Mouse (Mus musculus): ENCODE measurements around the gene Fbxo40. TPM values are rescaled to one million over a fixed set of nuclear protein-coding genes. Genes with fewer than 3 reads are reported as not detected.

The Fbxo40 gene
- 100 to 1,000 TPM; 220 to 269 (median 244) TPM for total RNA-seq (2022)

DNA sequence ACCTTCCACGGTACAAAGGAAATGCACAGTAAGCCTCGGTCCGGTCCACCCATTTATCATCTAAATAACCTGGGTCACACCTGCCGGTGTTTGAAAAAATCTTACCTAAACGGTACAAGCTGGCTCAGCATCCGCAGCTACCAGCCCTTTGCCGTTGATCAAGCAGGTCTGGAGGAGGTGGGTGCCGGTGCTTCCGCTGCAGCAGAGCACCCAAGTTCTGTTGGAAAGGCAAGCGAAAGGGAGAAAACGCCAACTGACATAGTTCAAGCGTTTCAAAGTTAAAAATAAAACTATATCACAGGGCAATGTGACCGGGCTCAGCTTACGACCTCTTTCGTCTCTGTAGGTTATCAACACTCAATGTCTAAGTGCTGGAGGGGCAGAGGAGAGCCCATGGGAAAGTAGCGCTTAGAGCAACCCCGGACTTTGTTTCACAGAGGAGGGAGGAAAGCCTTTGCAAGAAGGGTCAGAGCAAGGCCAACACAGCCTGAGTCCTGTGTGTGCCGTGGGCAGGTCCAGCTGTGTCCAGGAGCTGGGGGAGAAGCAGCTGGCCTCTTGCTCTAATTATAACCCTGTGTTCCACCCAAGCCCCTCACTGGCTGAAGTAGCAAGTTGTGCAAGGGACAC, at the start of gene Fbxo40:
Fbxo40 (minus strand) TSS at position 469 of the 627 bp plus-strand sequence.
- peak; percentile 42 for DNase-seq (ENCODE audit: low spot score)

GRCm38 (mm10) chr16:37034751-37035150, 44.5 kb upstream of the Fbxo40 start:
- no peak for DNase-seq (ENCODE audit: low spot score)

- no peak for DNase-seq (ENCODE audit: low spot score)
Observed at GRCm38 (mm10) chr16:37031996-37032395, 41.7 kb upstream of the Fbxo40 start.

GRCm38 (mm10) chr16:37027581-37027980, 37.3 kb upstream of the Fbxo40 start:
- DNase-seq (ENCODE audit: low spot score): no peak

DNA sequence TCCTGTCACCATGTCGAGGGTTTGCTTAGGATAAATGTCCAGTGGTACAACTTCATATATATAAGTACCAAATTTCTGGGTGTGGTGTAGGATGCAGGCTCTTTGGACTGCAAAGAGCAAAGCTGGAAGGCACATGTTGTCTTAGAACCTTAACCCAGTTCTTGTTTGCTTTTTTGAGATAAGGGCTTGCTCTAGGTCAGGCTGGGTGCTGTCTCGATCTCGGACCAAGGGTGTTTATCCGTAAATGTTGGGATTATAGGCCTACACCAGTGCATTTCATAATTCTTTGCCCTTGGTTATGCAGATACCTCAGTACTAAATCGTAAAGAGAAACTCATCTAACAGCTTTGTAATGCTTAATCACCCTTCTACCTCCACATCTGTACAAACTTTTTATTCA, 22.1 kb upstream of the Fbxo40 start:
- no peak for DNase-seq (ENCODE audit: low spot score)

DNA sequence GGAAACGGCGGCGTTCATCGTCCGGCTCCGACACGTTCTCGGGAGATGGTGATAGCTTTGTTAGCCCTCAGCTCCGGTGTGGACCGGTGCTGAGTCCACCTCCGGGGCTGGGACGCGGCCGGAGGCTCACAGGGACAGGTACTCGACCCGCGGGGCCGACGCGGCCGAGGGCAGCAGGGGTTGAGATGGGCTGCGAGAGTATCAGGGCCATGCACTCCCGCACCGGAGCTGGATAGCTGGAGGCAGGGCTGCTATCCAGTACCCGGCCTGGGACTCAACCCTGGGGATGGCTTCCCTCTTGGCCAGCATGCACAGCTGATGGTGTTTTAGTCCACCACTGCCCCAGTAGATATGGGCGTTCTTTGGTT, 21.6 kb upstream of the Fbxo40 start:
- DNase-seq (ENCODE audit: low spot score): no peak

- DNase-seq (ENCODE audit: low spot score): peak; percentile 96
Observed at GRCm38 (mm10) chr16:37011061-37011921, 21.0 kb upstream of the Fbxo40 start, which contains the start of gene Polq. Gene Polq, plus strand, starts transcription at chr16:37011786.

GRCm38 (mm10) chr16:37010370-37010769, 20.1 kb upstream of the Fbxo40 start:
- DNase-seq (ENCODE audit: low spot score): peak; percentile 65

- DNase-seq (ENCODE audit: low spot score): no peak
Observed at GRCm38 (mm10) chr16:37009262-37009661, 19.0 kb upstream of the Fbxo40 start.

- DNase-seq (ENCODE audit: low spot score): no peak
Observed at GRCm38 (mm10) chr16:36999366-36999972, 9.2 kb upstream of the Fbxo40 start.

DNA sequence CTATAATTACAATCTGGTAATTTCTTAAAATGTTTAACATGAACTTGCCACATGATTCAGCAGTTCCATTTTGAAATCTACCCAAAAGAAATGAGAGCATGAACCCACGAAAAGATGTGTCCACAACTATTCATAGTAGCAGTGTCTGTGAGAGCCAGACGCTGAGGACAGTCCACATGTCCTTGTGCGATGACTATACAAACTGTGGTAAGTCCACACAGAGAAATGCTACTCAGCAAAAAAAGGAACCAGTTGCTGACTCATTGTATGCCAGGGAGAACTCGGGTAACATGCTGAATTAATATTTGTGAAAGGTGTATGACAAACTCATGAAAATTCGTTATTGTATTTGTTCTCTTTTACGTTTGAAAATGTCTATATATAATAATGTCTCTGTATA, 7.4 kb upstream of the Fbxo40 start:
- no peak for DNase-seq (ENCODE audit: low spot score)

DNA sequence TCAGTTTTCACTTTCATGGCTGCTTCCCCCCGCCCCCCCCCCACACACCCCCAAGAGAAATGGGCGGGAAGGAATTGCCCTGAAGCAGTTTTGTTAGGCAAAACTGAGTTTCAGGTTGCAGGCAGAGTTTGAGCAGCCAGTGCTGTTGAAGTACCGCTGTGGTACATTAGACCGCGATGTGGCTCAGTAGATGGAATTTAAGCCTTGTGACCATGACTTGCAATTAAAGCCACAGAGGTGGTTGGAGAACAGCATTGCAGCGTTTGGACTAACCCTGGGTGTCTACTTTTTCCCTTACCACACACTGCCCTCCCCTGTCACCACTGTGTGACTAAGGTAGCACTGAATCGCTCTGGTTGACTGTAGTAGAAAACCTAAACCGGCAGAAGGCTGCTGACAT, 774 bp downstream of the Fbxo40 start:
- DNase-seq (ENCODE audit: low spot score): peak; percentile 38

GRCm38 (mm10) chr16:36988066-36988465, 2.2 kb downstream of the Fbxo40 start:
- no peak for DNase-seq (ENCODE audit: low spot score)

- no peak for DNase-seq (ENCODE audit: low spot score)
Observed at GRCm38 (mm10) chr16:36987399-36987798, 2.9 kb downstream of the Fbxo40 start.

DNA sequence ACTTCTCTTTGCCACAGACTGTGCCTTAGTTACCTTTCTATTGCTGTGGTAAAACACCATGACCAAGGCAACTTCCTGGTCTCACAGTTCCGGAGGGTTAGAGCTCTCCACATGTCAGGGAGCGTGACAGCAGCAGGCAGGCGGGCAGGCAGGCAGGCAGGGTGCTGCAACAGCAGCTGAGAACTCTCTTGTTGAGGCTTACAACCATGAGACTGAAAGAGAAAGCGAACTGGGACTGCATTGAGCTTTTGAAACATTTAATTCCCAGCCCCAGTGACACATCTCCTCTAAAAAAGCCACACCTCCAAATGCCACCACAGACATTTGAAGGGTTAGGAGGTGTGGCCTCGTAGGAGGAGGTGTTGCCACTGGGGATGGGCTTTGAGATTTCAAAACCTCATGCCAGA, 4.6 kb downstream of the Fbxo40 start:
- DNase-seq (ENCODE audit: low spot score): peak; percentile 36

GRCm38 (mm10) chr16:36983796-36984195, 6.5 kb downstream of the Fbxo40 start:
- DNase-seq (ENCODE audit: low spot score): no peak

DNA sequence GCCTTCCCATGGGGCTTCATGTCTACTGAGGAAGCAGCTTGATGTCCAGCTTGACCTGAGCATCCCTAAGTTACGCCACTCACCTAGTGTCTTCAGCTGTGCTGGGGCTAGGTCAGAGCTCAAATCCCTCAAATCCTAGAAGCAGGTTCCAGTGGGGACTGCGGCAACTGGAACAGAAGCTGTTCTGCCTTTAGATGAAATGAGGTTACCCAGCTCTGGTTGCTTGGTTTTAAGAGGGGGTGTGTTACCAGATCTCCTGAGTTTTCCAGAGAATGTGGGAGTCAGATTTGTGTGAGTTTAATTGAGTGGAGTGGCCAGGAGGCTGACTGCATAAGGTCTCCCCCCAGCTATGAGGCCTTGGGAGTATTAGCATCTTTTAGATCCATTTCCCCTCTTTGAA, 11.1 kb downstream of the Fbxo40 start:
- DNase-seq (ENCODE audit: low spot score): no peak

DNA sequence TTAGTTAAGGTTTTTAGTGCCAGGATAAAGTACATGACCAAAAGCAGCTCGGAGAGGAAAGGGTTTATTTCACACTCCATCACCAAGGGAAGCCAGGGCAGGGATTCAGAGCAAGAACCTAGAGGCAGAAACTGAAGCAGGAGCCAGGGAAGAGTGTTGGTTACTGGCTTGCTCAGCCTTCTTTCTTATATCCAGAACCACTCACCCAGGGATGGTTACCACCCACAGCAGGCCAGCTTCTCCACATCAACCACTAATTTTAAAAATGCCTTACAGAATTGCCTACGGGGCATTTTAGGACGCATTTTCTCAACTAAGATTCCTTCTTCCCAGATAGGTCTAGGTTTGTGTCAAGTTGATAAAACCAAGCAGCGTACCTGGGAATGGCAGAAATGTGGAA, 26.9 kb downstream of the Fbxo40 start:
- DNase-seq (ENCODE audit: low spot score): no peak

GRCm38 (mm10) chr16:36955106-36955505, 35.2 kb downstream of the Fbxo40 start:
- no peak for DNase-seq (ENCODE audit: low spot score)

DNA sequence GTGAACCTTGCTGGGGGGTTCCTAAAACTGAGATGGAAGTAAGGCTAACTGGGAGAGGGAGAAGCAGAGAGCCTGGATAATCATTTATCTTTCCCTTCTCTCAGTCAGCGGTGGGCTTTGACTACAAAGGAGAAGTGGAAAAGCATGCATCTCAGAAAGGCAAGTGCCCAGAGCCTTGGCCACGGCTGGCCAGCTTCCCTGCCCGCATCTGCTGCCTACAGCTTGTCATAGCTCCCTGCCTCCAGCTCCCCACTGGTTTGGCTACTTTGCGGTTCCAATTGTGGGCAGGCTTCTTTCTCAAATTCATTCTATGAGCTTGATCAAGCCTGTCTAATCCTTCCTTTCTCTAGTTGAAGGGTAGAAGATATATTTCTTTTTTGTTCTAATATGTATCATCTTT, 39.2 kb downstream of the Fbxo40 start:
- DNase-seq (ENCODE audit: low spot score): no peak

DNA sequence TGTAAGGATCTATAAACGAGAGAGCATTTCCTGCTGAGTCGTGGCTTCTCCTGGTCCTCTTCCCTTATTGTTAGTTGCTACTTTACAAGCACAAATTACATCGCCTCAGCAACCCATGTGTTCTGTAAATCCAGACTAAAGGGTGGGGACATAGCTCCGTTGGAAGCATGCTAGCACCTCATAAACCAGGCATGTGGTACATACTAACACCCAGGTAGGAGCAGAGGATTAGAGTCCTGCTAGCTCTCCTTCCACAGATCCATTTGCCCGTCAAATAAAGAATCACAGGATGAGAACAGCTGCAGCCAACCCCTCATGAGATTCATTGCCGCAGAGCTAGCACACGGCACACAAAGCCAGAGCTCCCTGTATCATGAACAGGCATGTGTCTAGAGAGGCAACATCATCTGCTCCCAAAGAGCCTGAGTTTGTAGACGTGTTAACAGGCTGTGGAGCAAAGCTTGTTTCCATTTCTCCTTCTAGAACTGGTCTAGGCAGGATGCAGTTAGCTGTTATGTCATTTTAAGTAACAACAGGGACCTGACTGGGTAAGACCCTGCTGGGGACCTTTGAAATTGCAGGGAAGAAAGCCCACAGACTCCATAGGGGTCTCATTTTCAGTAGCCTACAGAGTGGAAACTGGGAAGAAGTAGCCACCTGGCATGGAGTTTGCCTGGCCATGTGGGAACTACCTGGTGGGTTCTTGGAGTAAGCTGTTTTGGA, 40.5 kb downstream of the Fbxo40 start:
- DNase-seq (ENCODE audit: low spot score): no peak

GRCm38 (mm10) chr16:36947646-36948197, 42.5 kb downstream of the Fbxo40 start:
- no peak for DNase-seq (ENCODE audit: low spot score)
